Comparison of ENCODE assay signal across 8 mouse cellular contexts in genomic region chr5:100038714-100039601, GRCm38 (mm10). TPM values are rescaled to one million over a fixed set of nuclear protein-coding genes. Genes with fewer than 3 reads are reported as not detected.
A peak's percentile ranks its signal among the peaks of the same experiment; 100 is the strongest.
DNase-seq lines count a peak whose midpoint lies in the region; ATAC-seq lines count a peak whose summit lies in the region.

No protein-coding gene starts in this region.

- H3K27ac ChIP-seq in forebrain, embryonic 10.5 days: peak overlapping the region; percentile 100
- peak overlapping the region; percentile 96 for H3K27ac ChIP-seq in heart, embryonic 15.5 days
- peak overlapping the region; percentile 92 for H3K27ac ChIP-seq in liver, embryonic 13.5 days
- peak overlapping the region; percentile 99 for H3K27ac ChIP-seq in stomach, embryonic 14.5 days (ENCODE audit: low read length)

- H3K36me3 ChIP-seq in forebrain, embryonic 10.5 days (replicated peaks): peaks cover 61% of the 10 kb centered on the region
- H3K36me3 ChIP-seq in heart, embryonic 15.5 days: peaks cover 18% of the 10 kb centered on the region
- H3K36me3 ChIP-seq in liver, embryonic 13.5 days: peaks cover 41% of the 10 kb centered on the region
- H3K36me3 ChIP-seq in stomach, embryonic 14.5 days (ENCODE audit: control insufficient read depth, insufficient read depth, low read length): peaks cover 32% of the 10 kb centered on the region

- H3K4me1 ChIP-seq in forebrain, embryonic 10.5 days: peaks cover 46% of the 10 kb centered on the region
- peaks cover 42% of the 10 kb centered on the region for H3K4me1 ChIP-seq in heart, embryonic 15.5 days (replicated peaks)
- H3K4me1 ChIP-seq in liver, embryonic 13.5 days (replicated peaks): peaks cover 60% of the 10 kb centered on the region
- H3K4me1 ChIP-seq in stomach, embryonic 14.5 days (ENCODE audit: control insufficient read depth, insufficient read depth, low read length): peaks cover 14% of the 10 kb centered on the region

- ATAC-seq in heart, embryonic 15.5 days (replicated peaks; ENCODE audit: insufficient number of reproducible peaks, insufficient read depth, low FRiP score, low read depth): peak; percentile 77
- ATAC-seq in liver, embryonic 13.5 days (ENCODE audit: low read depth): peak; percentile 71
- peak; percentile 77 for ATAC-seq in stomach, embryonic 14.5 days (ENCODE audit: insufficient number of reproducible peaks, insufficient read depth, low FRiP score, low read depth)

- H3K27me3 ChIP-seq in forebrain, embryonic 10.5 days (ENCODE audit: poor library complexity, severe bottlenecking): no peaks in the 10 kb centered on the region
- H3K27me3 ChIP-seq in heart, embryonic 15.5 days: no peaks in the 10 kb centered on the region
- no peaks in the 10 kb centered on the region for H3K27me3 ChIP-seq in liver, embryonic 13.5 days
- no peaks in the 10 kb centered on the region for H3K27me3 ChIP-seq in stomach, embryonic 14.5 days (ENCODE audit: control insufficient read depth, insufficient read depth, low read length)

- WGBS in forebrain, embryonic 10.5 days: under 1% methylated on average over 108 of the region's 113 CpGs
- WGBS in heart, embryonic 15.5 days: 0% methylated on average over 112 of the region's 113 CpGs
- WGBS in liver, embryonic 13.5 days (ENCODE audit: insufficient replicate concordance): under 1% methylated on average over 108 of the region's 113 CpGs
- under 1% methylated on average over 112 of the region's 113 CpGs for WGBS in stomach, embryonic 14.5 days

- DNase-seq in CD8-positive naive resting alpha-beta T cell, adult 2 months (ENCODE audit: low read depth in 2 of 2, low spot score in 2 of 2): peak; percentile 97 to 99
- peak; percentile 81 for DNase-seq in c-Kit-positive CD71-negative TER-119-negative erythroid progenitor cells, embryonic 14.5 days (ENCODE audit: low read depth)
- peak; percentile 92 for DNase-seq in forebrain, embryonic 10.5 days (ENCODE audit: extremely low spot score, low spot score)
- peak; percentile 93 to 97 for DNase-seq in kidney, postnatal 25 days
- DNase-seq in liver, embryonic 13.5 days: peak; percentile 95
- DNase-seq in natural killer cell, adult 2 months (ENCODE audit: low spot score in 2 of 2): peak; percentile 94 to 97

- H3K4me2 ChIP-seq in heart, embryonic 15.5 days: peak overlapping the region; percentile 88
- H3K4me2 ChIP-seq in liver, embryonic 13.5 days: peak overlapping the region; percentile 99
- H3K4me2 ChIP-seq in stomach, embryonic 14.5 days (replicated peaks; ENCODE audit: low read depth, low read length): peak overlapping the region; percentile 82

- peak overlapping the region; percentile 95 for H3K9ac ChIP-seq in heart, embryonic 15.5 days
- H3K9ac ChIP-seq in liver, embryonic 13.5 days: peak overlapping the region; percentile 95
- H3K9ac ChIP-seq in stomach, embryonic 14.5 days (replicated peaks; ENCODE audit: low read depth, low read length): peak overlapping the region; percentile 98

- peak overlapping the region; percentile 97 for H3K4me3 ChIP-seq in forebrain, embryonic 10.5 days
- H3K4me3 ChIP-seq in heart, embryonic 15.5 days: peak overlapping the region; percentile 76
- H3K4me3 ChIP-seq in liver, embryonic 13.5 days (replicated peaks): peak overlapping the region; percentile 92
- H3K4me3 ChIP-seq in stomach, embryonic 14.5 days (ENCODE audit: low read depth, low read length): peak overlapping the region; percentile 97

- H3K9me3 ChIP-seq in forebrain, embryonic 10.5 days: no peaks in the 10 kb centered on the region
- H3K9me3 ChIP-seq in heart, embryonic 15.5 days (replicated peaks): no peaks in the 10 kb centered on the region
- no peaks in the 10 kb centered on the region for H3K9me3 ChIP-seq in liver, embryonic 13.5 days (replicated peaks)
- H3K9me3 ChIP-seq in stomach, embryonic 14.5 days (ENCODE audit: control insufficient read depth, low read depth, low read length): no peaks in the 10 kb centered on the region

RNA-seq across cellular contexts. Expression of gene Hnrnpdl, which starts 0.5 kb away (rescaled TPM):
- polyA plus RNA-seq in forebrain, embryonic 10.5 days (2016; fragmentation: Nextera tagmentation; extraction: Ambion mirVana): 246 and 247 TPM in 2 replicates
- 77.5 and 93.8 TPM in 2 replicates for polyA plus RNA-seq in heart, embryonic 15.5 days (2015; fragmentation: Nextera tagmentation; extraction: Ambion mirVana)
- 63.6 and 67.9 TPM in 2 replicates for polyA plus RNA-seq in liver, embryonic 13.5 days (2015; fragmentation: Nextera tagmentation; extraction: Ambion mirVana)
- 200 and 207 TPM in 2 replicates for polyA plus RNA-seq in stomach, embryonic 14.5 days (2014; fragmentation: Nextera tagmentation; extraction: Ambion mirVana)

RNA-seq across cellular contexts. Expression of gene Enoph1, which starts 0.8 kb away (rescaled TPM):
- 62.8 and 66.9 TPM in 2 replicates for polyA plus RNA-seq in forebrain, embryonic 10.5 days (2016; fragmentation: Nextera tagmentation; extraction: Ambion mirVana)
- polyA plus RNA-seq in heart, embryonic 15.5 days (2015; fragmentation: Nextera tagmentation; extraction: Ambion mirVana): 22.7 and 28.7 TPM in 2 replicates
- polyA plus RNA-seq in liver, embryonic 13.5 days (2015; fragmentation: Nextera tagmentation; extraction: Ambion mirVana): 25.8 and 29.3 TPM in 2 replicates
- polyA plus RNA-seq in stomach, embryonic 14.5 days (2014; fragmentation: Nextera tagmentation; extraction: Ambion mirVana): 39.4 and 45.4 TPM in 2 replicates

Comparison
In these comparisons a context has a peak if more than half of its experiments do, and no peak if none do; other contexts are left out.
1. Peak in every context shown above with its lines: DNase-seq, ATAC-seq, H3K4me3 ChIP-seq and H3K27ac ChIP-seq.